Mouse (Mus musculus): ENCODE measurements around the gene Fn1. TPM values are rescaled to one million over a fixed set of nuclear protein-coding genes. Genes with fewer than 3 reads are reported as not detected.

Gene Fn1
- polyA plus RNA-seq, 1 experiment from 2014 or later: 125 TPM

GRCm38 (mm10) chr1:71635101-71636014, 17.6 kb downstream of the Fn1 start:
- no peak overlapping the region for H3K4me3 ChIP-seq (ENCODE audit: low read depth, low read length)
- DNase-seq (ENCODE audit: low spot score): no peak
- no peak overlapping the region for H3K27ac ChIP-seq (replicated peaks; ENCODE audit: low read depth, low read length)
- WGBS: 88% methylated on average over 10 of the region's 10 CpGs
- no peak overlapping the region for H3K4me2 ChIP-seq (ENCODE audit: low read depth, low read length)
- no peaks in the 10 kb centered on the region for H3K9me3 ChIP-seq (replicated peaks; ENCODE audit: control insufficient read depth, low read length)
- no peaks in the 10 kb centered on the region for H3K27me3 ChIP-seq (ENCODE audit: control insufficient read depth, insufficient read depth, low read length)
- ATAC-seq (replicated peaks; ENCODE audit: insufficient number of reproducible peaks, low FRiP score, low TSS enrichment, low read depth): no peak
- H3K36me3 ChIP-seq (replicated peaks; ENCODE audit: control insufficient read depth, insufficient read depth, low read depth, low read length): peaks cover 17% of the 10 kb centered on the region
- no peak overlapping the region for H3K9ac ChIP-seq (replicated peaks; ENCODE audit: low read length)
- H3K4me1 ChIP-seq (ENCODE audit: control insufficient read depth, insufficient read depth, low read length): no peaks in the 10 kb centered on the region

- no peaks in the 10 kb centered on the region for H3K27me3 ChIP-seq (ENCODE audit: control insufficient read depth, insufficient read depth, low read length)
- 91% methylated on average over 6 of the region's 6 CpGs for WGBS
- no peak overlapping the region for H3K4me2 ChIP-seq (ENCODE audit: low read depth, low read length)
- no peak overlapping the region for H3K9ac ChIP-seq (replicated peaks; ENCODE audit: low read length)
- H3K4me3 ChIP-seq (ENCODE audit: low read depth, low read length): no peak overlapping the region
- DNase-seq (ENCODE audit: low spot score) (no peak), ATAC-seq (replicated peaks; ENCODE audit: insufficient number of reproducible peaks, low FRiP score, low TSS enrichment, low read depth) (no peak)
- H3K27ac ChIP-seq (replicated peaks; ENCODE audit: low read depth, low read length): no peak overlapping the region
- H3K36me3 ChIP-seq (replicated peaks; ENCODE audit: control insufficient read depth, insufficient read depth, low read depth, low read length): peaks cover 18% of the 10 kb centered on the region
- no peaks in the 10 kb centered on the region for H3K9me3 ChIP-seq (replicated peaks; ENCODE audit: control insufficient read depth, low read length)
- H3K4me1 ChIP-seq (ENCODE audit: control insufficient read depth, insufficient read depth, low read length): no peaks in the 10 kb centered on the region
These were observed 18.5 kb downstream of the Fn1 start for GRCm38 (mm10) chr1:71634471-71634981.

- WGBS: 88% methylated on average over 10 of the region's 10 CpGs
- no peak overlapping the region for H3K4me2 ChIP-seq (ENCODE audit: low read depth, low read length)
- no peak overlapping the region for H3K4me3 ChIP-seq (ENCODE audit: low read depth, low read length)
- peaks cover 19% of the 10 kb centered on the region for H3K36me3 ChIP-seq (replicated peaks; ENCODE audit: control insufficient read depth, insufficient read depth, low read depth, low read length)
- DNase-seq (ENCODE audit: low spot score): no peak
- H3K9me3 ChIP-seq (replicated peaks; ENCODE audit: control insufficient read depth, low read length): no peaks in the 10 kb centered on the region
- H3K27me3 ChIP-seq (ENCODE audit: control insufficient read depth, insufficient read depth, low read length): no peaks in the 10 kb centered on the region
- no peak overlapping the region for H3K9ac ChIP-seq (replicated peaks; ENCODE audit: low read length)
- no peak for ATAC-seq (replicated peaks; ENCODE audit: insufficient number of reproducible peaks, low FRiP score, low TSS enrichment, low read depth)
- H3K27ac ChIP-seq (replicated peaks; ENCODE audit: low read depth, low read length): no peak overlapping the region
- no peaks in the 10 kb centered on the region for H3K4me1 ChIP-seq (ENCODE audit: control insufficient read depth, insufficient read depth, low read length)
These were observed 20.6 kb downstream of the Fn1 start for GRCm38 (mm10) chr1:71632387-71632786.

GRCm38 (mm10) chr1:71631811-71632210, 21.2 kb downstream of the Fn1 start:
- H3K4me3 ChIP-seq (ENCODE audit: low read depth, low read length): no peak overlapping the region
- 77% methylated on average over 6 of the region's 6 CpGs for WGBS
- peaks cover 21% of the 10 kb centered on the region for H3K36me3 ChIP-seq (replicated peaks; ENCODE audit: control insufficient read depth, insufficient read depth, low read depth, low read length)
- no peak for ATAC-seq (replicated peaks; ENCODE audit: insufficient number of reproducible peaks, low FRiP score, low TSS enrichment, low read depth)
- no peaks in the 10 kb centered on the region for H3K4me1 ChIP-seq (ENCODE audit: control insufficient read depth, insufficient read depth, low read length)
- H3K27ac ChIP-seq (replicated peaks; ENCODE audit: low read depth, low read length): no peak overlapping the region
- no peaks in the 10 kb centered on the region for H3K27me3 ChIP-seq (ENCODE audit: control insufficient read depth, insufficient read depth, low read length)
- H3K4me2 ChIP-seq (ENCODE audit: low read depth, low read length): no peak overlapping the region
- DNase-seq (ENCODE audit: low spot score): no peak
- no peak overlapping the region for H3K9ac ChIP-seq (replicated peaks; ENCODE audit: low read length)
- H3K9me3 ChIP-seq (replicated peaks; ENCODE audit: control insufficient read depth, low read length): no peaks in the 10 kb centered on the region

- H3K9ac ChIP-seq (replicated peaks; ENCODE audit: low read length): no peak overlapping the region
- WGBS: 94% methylated on average over 8 of the region's 8 CpGs
- no peak overlapping the region for H3K4me2 ChIP-seq (ENCODE audit: low read depth, low read length)
- no peak overlapping the region for H3K27ac ChIP-seq (replicated peaks; ENCODE audit: low read depth, low read length)
- DNase-seq (ENCODE audit: low spot score) (no peak), ATAC-seq (replicated peaks; ENCODE audit: insufficient number of reproducible peaks, low FRiP score, low TSS enrichment, low read depth) (no peak)
- H3K4me1 ChIP-seq (ENCODE audit: control insufficient read depth, insufficient read depth, low read length): no peaks in the 10 kb centered on the region
- H3K4me3 ChIP-seq (ENCODE audit: low read depth, low read length): no peak overlapping the region
- H3K36me3 ChIP-seq (replicated peaks; ENCODE audit: control insufficient read depth, insufficient read depth, low read depth, low read length): peaks cover 23% of the 10 kb centered on the region
- no peaks in the 10 kb centered on the region for H3K27me3 ChIP-seq (ENCODE audit: control insufficient read depth, insufficient read depth, low read length)
- no peaks in the 10 kb centered on the region for H3K9me3 ChIP-seq (replicated peaks; ENCODE audit: control insufficient read depth, low read length)
These were observed 22.8 kb downstream of the Fn1 start for GRCm38 (mm10) chr1:71630243-71630642.

- no peak for DNase-seq (ENCODE audit: low spot score)
- Histone ChIP-seq H3K27ac (replicated peaks; ENCODE audit: low read depth, low read length) (no peak overlapping the region), H3K9ac (replicated peaks; ENCODE audit: low read length) (no peak overlapping the region), H3K4me2 (ENCODE audit: low read depth, low read length) (no peak overlapping the region), H3K4me3 (ENCODE audit: low read depth, low read length) (no peak overlapping the region), H3K9me3 (replicated peaks; ENCODE audit: control insufficient read depth, low read length) (no peaks in the 10 kb centered on the region), H3K36me3 (replicated peaks; ENCODE audit: control insufficient read depth, insufficient read depth, low read depth, low read length) (peaks cover 18% of the 10 kb centered on the region), H3K4me1 (ENCODE audit: control insufficient read depth, insufficient read depth, low read length) (no peaks in the 10 kb centered on the region), H3K27me3 (ENCODE audit: control insufficient read depth, insufficient read depth, low read length) (no peaks in the 10 kb centered on the region)
- WGBS: 95% methylated on average over 6 of the region's 6 CpGs
- ATAC-seq (replicated peaks; ENCODE audit: insufficient number of reproducible peaks, low FRiP score, low TSS enrichment, low read depth): no peak
These were observed 29.4 kb downstream of the Fn1 start for GRCm38 (mm10) chr1:71623625-71624024.

DNA sequence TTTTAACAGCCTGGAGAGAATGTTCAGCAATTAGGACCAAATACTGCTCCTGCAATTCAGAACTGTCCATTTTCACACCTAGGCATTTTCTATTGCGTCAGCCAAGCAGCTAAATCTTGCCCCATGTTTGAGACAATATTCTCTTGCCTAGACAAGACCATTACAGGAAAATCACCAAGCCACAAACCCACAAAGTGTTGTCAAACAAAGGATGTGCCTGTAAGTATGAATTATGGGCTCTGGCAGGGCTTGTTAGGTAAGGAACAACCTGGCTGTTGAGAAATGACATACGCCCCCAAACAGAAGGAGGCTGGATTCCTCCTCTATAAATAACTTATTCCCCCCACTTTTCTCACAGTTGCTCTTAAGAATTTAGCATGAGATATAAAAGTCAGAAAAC, 31.5 kb downstream of the Fn1 start:
- Histone ChIP-seq H3K36me3 (replicated peaks; ENCODE audit: control insufficient read depth, insufficient read depth, low read depth, low read length) (peaks cover 13% of the 10 kb centered on the region), H3K4me1 (ENCODE audit: control insufficient read depth, insufficient read depth, low read length) (no peaks in the 10 kb centered on the region), H3K27ac (replicated peaks; ENCODE audit: low read depth, low read length) (no peak overlapping the region), H3K4me3 (ENCODE audit: low read depth, low read length) (no peak overlapping the region), H3K27me3 (ENCODE audit: control insufficient read depth, insufficient read depth, low read length) (no peaks in the 10 kb centered on the region), H3K9me3 (replicated peaks; ENCODE audit: control insufficient read depth, low read length) (no peaks in the 10 kb centered on the region), H3K4me2 (ENCODE audit: low read depth, low read length) (no peak overlapping the region), H3K9ac (replicated peaks; ENCODE audit: low read length) (no peak overlapping the region)
- no peak for DNase-seq (ENCODE audit: low spot score)
- 97% methylated on average over 2 of the region's 2 CpGs for WGBS
- ATAC-seq (replicated peaks; ENCODE audit: insufficient number of reproducible peaks, low FRiP score, low TSS enrichment, low read depth): no peak

GRCm38 (mm10) chr1:71614545-71615246, 38.3 kb downstream of the Fn1 start:
- Histone ChIP-seq H3K27me3 (ENCODE audit: control insufficient read depth, insufficient read depth, low read length) (no peaks in the 10 kb centered on the region), H3K36me3 (replicated peaks; ENCODE audit: control insufficient read depth, insufficient read depth, low read depth, low read length) (peaks cover 20% of the 10 kb centered on the region), H3K9me3 (replicated peaks; ENCODE audit: control insufficient read depth, low read length) (no peaks in the 10 kb centered on the region), H3K27ac (replicated peaks; ENCODE audit: low read depth, low read length) (no peak overlapping the region), H3K4me3 (ENCODE audit: low read depth, low read length) (no peak overlapping the region), H3K4me2 (ENCODE audit: low read depth, low read length) (no peak overlapping the region), H3K9ac (replicated peaks; ENCODE audit: low read length) (no peak overlapping the region), H3K4me1 (ENCODE audit: control insufficient read depth, insufficient read depth, low read length) (no peaks in the 10 kb centered on the region)
- DNase-seq (ENCODE audit: low spot score): no peak
- WGBS: 87% methylated on average over 8 of the region's 8 CpGs
- peak; percentile 82 for ATAC-seq (replicated peaks; ENCODE audit: insufficient number of reproducible peaks, low FRiP score, low TSS enrichment, low read depth)

Data from embryonic facial prominence, embryonic 11.5 days (tissue).